Comparison of ENCODE assay signal across 11 mouse cellular contexts in genomic region chr5:124614709-124615108, GRCm38 (mm10). TPM values are rescaled to one million over a fixed set of nuclear protein-coding genes. Genes with fewer than 3 reads are reported as not detected.
DNase-seq lines count a peak whose midpoint lies in the region; ATAC-seq lines count a peak whose summit lies in the region.
"Had no signal": no experiment of that assay in that cellular context is flagged by ENCODE, and none has a peak within 500 bp of the region (broad histone marks: within the 10 kb centered on the region; RNA-seq: fewer than 3 reads in every experiment).

No protein-coding gene starts in this region.

- DNase-seq in adrenal gland, postnatal 36 days = peak; percentile 14 to 26
- DNase-seq in adrenal gland, postnatal 4 days (ENCODE audit: low spot score in 2 of 2) = no peak
- peak; percentile 94 for DNase-seq in R1 (ENCODE audit: low read depth, low spot score)
- peak; percentile 38 to 71 for DNase-seq in lung, postnatal 4 days
- DNase-seq in frontal cortex, postnatal 25 days (ENCODE audit: low spot score in 2 of 2) = no peak
- no peak for DNase-seq in urinary bladder, adult 18-20 months (ENCODE audit: low spot score in 2 of 2)
- DNase-seq in layer of hippocampus, adult 9-10 months (ENCODE audit: low spot score) = no peak
- DNase-seq: liver, embryonic 13.5 days had no signal

- H3K27me3 ChIP-seq in intestine, embryonic 16.5 days (replicated peaks; ENCODE audit: control insufficient read depth, insufficient read depth, low read length) = no peaks in the 10 kb centered on the region
- H3K27me3 ChIP-seq: hindbrain, embryonic 15.5 days had no signal

- H3K36me3 ChIP-seq in intestine, embryonic 16.5 days (ENCODE audit: control insufficient read depth, insufficient read depth, low read length) = no peaks in the 10 kb centered on the region
- H3K36me3 ChIP-seq: liver, embryonic 13.5 days had no signal

- 72% methylated on average over 11 of the region's 11 CpGs for WGBS in intestine, embryonic 16.5 days

- no peaks in the 10 kb centered on the region for H3K9me3 ChIP-seq in intestine, embryonic 16.5 days (ENCODE audit: control insufficient read depth, low read length)
- H3K9me3 ChIP-seq: hindbrain, embryonic 15.5 days; liver, embryonic 13.5 days had no signal

- peak overlapping the region; percentile 19; the same call in 1 of the 2 replicates for H3K27ac ChIP-seq in intestine, embryonic 16.5 days (ENCODE audit: low read length)
- H3K27ac ChIP-seq: hindbrain, embryonic 15.5 days; liver, embryonic 13.5 days had no signal

- no peaks in the 10 kb centered on the region for H3K4me1 ChIP-seq in intestine, embryonic 16.5 days (ENCODE audit: control insufficient read depth, insufficient read depth, low read length)
- H3K4me1 ChIP-seq: hindbrain, embryonic 15.5 days; liver, embryonic 13.5 days had no signal

- H3K4me3 ChIP-seq in intestine, embryonic 16.5 days (ENCODE audit: low read length) = no peak overlapping the region
- H3K4me3 ChIP-seq: hindbrain, embryonic 15.5 days; liver, embryonic 13.5 days; myocyte had no signal

- H3K9ac ChIP-seq in intestine, embryonic 16.5 days (ENCODE audit: low read depth, low read length) = no peak overlapping the region
- H3K9ac ChIP-seq: hindbrain, embryonic 15.5 days; liver, embryonic 13.5 days had no signal

- ATAC-seq in intestine, embryonic 16.5 days = peak; percentile 59

- no peak overlapping the region for H3K4me2 ChIP-seq in intestine, embryonic 16.5 days (ENCODE audit: low read depth, low read length)
- H3K4me2 ChIP-seq: hindbrain, embryonic 15.5 days; liver, embryonic 13.5 days had no signal

RNA-seq across cellular contexts. Expression of gene Atp6v0a2, which starts 13.7 kb away (rescaled TPM):
- 10 to 100 TPM; 74.5 to 83.7 TPM for total RNA-seq in adrenal gland, postnatal 36 days (2021)
- 10 to 100 TPM; 48.8 to 49.0 TPM for total RNA-seq in adrenal gland, postnatal 4 days (2021)
- polyA plus RNA-seq in intestine, embryonic 16.5 days (2015; fragmentation: Nextera tagmentation; extraction: Ambion mirVana) = 61.5 and 67.9 TPM in 2 replicates

RNA-seq across cellular contexts. Expression of gene Gtf2h3, which starts 35.8 kb away (rescaled TPM):
- 10 to 100 TPM; 40.4 to 44.2 TPM for total RNA-seq in adrenal gland, postnatal 36 days (2021)
- total RNA-seq in adrenal gland, postnatal 4 days (2021) = 10 to 100 TPM; 43.2 to 45.5 TPM
- polyA plus RNA-seq in intestine, embryonic 16.5 days (2015; fragmentation: Nextera tagmentation; extraction: Ambion mirVana) = 51.2 and 52.2 TPM in 2 replicates

RNA-seq across cellular contexts. Expression of gene Eif2b1, which starts 35.8 kb away (rescaled TPM):
- total RNA-seq in adrenal gland, postnatal 36 days (2021) = 10 to 100 TPM; 43.6 to 55.3 TPM
- total RNA-seq in adrenal gland, postnatal 4 days (2021) = 10 to 100 TPM; 54.2 to 58.5 TPM
- 85.5 and 86.6 TPM in 2 replicates for polyA plus RNA-seq in intestine, embryonic 16.5 days (2015; fragmentation: Nextera tagmentation; extraction: Ambion mirVana)

Comparison
In these comparisons a context has a peak if more than half of its experiments do, and no peak if none do; other contexts are left out.
1. DNase-seq: peak in adrenal gland, postnatal 36 days (2 of 2), R1 (single experiment) and lung, postnatal 4 days (2 of 2); none in adrenal gland, postnatal 4 days (0 of 2), frontal cortex, postnatal 25 days (0 of 2), urinary bladder, adult 18-20 months (0 of 2) and layer of hippocampus, adult 9-10 months (single experiment).